Mouse (Mus musculus): ENCODE data around the gene Ankrd9.

GRCm38 (mm10) chr12:110954351-110954991 is 24.4 kb downstream of the Ankrd9 start:
- TF ChIP-seq CTCF (IDR thresholded peaks at IDR 0.05; ENCODE audit: low read depth, low read length) = no peak
- TF ChIP-seq GATA2 (IDR thresholded peaks at IDR 0.05; ENCODE audit: borderline replicate concordance, low read depth, low read length) = no peak
- TF ChIP-seq GATA1 (IDR thresholded peaks at IDR 0.05; ENCODE audit: borderline replicate concordance, low read length) = no peak
- TF ChIP-seq TAL1 (conservative IDR thresholded peaks at IDR 0.05; ENCODE audit: low read depth, low read length) = no peak
- no peak for TF ChIP-seq POLR2AphosphoS5 (IDR thresholded peaks at IDR 0.05; ENCODE audit: insufficient replicate concordance, low read depth, low read length)
